Mouse (Mus musculus) mouse embryonic stem cell (cell line): ENCODE results near the gene Gm10638.

ENCODE experiments used
- in situ Hi-C, 2 experiments: fragments of 300-500 bp; cut with MboI; formaldehyde crosslinking; loops; 1 replicate in 1 of 2; 3 replicates in 1 of 2; pipeline ENCODE4 v1.14.3; 2019 to 2020; ENCODE audit warnings: low sequenced_read_pairs in 2 of 2, low pct_unique_long_range_greater_than_20kb in 1 of 2, mixed read lengths in 1 of 2; ENCODE audit not compliant: unreplicated experiment in 1 of 2

The Gm10638 gene

GRCm38 (mm10) chr8:86768499-86768898 is 23.0 kb downstream of the Gm10638 start:
- in situ Hi-C loops = no loop called here

GRCm38 (mm10) chr8:86769945-86770715 is 24.6 kb downstream of the Gm10638 start:
- in situ Hi-C loops = no loop called here

DNA sequence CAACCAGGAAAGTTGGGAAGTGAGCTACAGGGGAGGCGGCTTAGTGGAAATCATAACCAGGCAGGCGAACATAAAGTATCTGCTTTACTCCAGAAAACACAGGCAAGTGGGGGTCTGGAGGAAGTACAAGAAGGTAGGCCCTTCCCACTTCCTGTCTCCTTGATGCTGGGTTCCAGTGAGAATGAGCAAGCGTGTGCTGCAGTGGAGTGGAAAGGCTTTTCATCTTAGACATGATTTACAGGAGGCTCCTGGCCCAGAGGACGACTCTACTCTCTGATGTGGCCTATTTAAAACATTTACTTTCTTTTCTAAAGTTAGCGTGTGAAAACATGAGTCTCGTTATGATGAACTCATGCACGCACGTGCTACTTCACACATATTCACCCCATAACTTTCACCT is 33.7 kb downstream of the Gm10638 start:
- in situ Hi-C loops = no loop called here

- in situ Hi-C loops = no loop called here
Observed at GRCm38 (mm10) chr8:86781094-86781493, 35.6 kb downstream of the Gm10638 start.

DNA sequence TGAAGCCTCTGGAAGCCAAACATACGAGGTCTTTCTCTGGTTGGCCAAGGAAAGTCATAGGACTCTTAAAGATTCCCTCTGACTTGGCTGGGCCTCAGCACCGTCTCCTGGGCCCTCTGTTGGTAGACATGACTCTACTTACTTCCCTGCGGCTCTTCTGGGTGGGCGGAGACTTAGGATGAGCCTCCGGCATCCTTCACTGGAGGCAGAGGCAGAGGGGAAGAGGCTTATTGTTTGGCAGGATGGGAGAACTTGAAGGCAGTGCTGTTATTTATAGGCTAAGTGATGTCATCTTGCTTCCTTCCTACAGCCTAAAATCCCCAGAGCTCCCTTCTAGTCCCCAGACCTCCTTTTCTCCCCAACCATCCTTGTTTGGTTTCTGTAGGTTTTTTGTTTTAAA is 41.0 kb downstream of the Gm10638 start:
- in situ Hi-C loops = no loop called here

- in situ Hi-C loops = no loop called here
Observed at GRCm38 (mm10) chr8:86787891-86788420, 42.5 kb downstream of the Gm10638 start.

- in situ Hi-C loops = no loop called here
Observed at GRCm38 (mm10) chr8:86789576-86789975, 44.1 kb downstream of the Gm10638 start.

- in situ Hi-C loops = no loop called here
Observed at GRCm38 (mm10) chr8:86791542-86791941, 46.0 kb downstream of the Gm10638 start.

DNA sequence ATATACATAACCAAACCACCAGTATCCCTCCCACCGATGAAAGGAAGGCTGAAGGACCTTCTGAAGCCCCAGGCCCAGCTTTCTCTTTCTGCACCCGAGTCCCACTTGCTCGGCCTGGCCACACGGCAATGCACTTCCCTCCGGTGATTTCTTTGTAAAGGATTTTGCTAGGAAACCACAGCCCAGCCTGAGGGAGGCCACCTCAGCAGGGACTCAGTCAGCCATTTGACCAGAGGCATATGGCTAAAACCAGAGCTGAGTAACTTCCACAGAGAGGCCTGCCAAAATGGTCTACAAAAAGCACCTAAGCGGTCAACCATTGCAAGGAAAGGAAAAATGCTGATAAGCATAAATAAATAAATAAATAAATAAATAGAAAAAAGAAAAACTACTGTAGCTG is 49.2 kb downstream of the Gm10638 start:
- in situ Hi-C loops = no loop called here
